Mouse (Mus musculus) limb, embryonic 12.5 days (tissue): ENCODE data around the gene Exosc9. TPM values are rescaled to one million over a fixed set of nuclear protein-coding genes. Genes with fewer than 3 reads are reported as not detected.
"Not testable (repeated sequence)": the region's sequence is repeated elsewhere in the genome, so short reads cannot be mapped to it uniquely, and the experiment has no call there.

ENCODE experiments used
- ATAC-seq: fragments of 200-750 bp; cut with Nextera tagmentation; 2 replicates; pipeline ENCODE4 v1.8.0; 2017; ENCODE audit warnings: low read depth, moderate TSS enrichment; ENCODE audit not compliant: insufficient number of reproducible peaks, insufficient read depth, low FRiP score, low TSS enrichment
- H3K27ac ChIP-seq: fragments of 300-500 bp; sonication (generic); 2 replicates; pipeline ENCODE4 v1.5.1; 2016; ENCODE audit warnings: mild to moderate bottlenecking, moderate library complexity
- H3K27me3 ChIP-seq: fragments of 300-500 bp; sonication (generic); 2 replicates; pipeline ENCODE4 v1.6.1; 2016; ENCODE audit warnings: mild to moderate bottlenecking, moderate library complexity
- H3K36me3 ChIP-seq: fragments of 300-500 bp; sonication (generic); 2 replicates; pipeline ENCODE4 v1.6.1; 2016; ENCODE audit warnings: mild to moderate bottlenecking, moderate library complexity
- H3K4me1 ChIP-seq: fragments of 300-500 bp; sonication (generic); replicated peaks from 2 replicates; pipeline ENCODE4 v1.6.1; 2016
- H3K4me2 ChIP-seq: fragments of 300-500 bp; sonication (generic); 2 replicates; pipeline ENCODE4 v1.6.1; 2016; ENCODE audit warnings: mild to moderate bottlenecking, moderate library complexity
- H3K4me3 ChIP-seq: fragments of 300-500 bp; sonication (generic); replicated peaks from 2 replicates; pipeline ENCODE4 v1.5.1; 2016; ENCODE audit warnings: mild to moderate bottlenecking
- H3K9ac ChIP-seq: fragments of 300-500 bp; sonication (generic); replicated peaks from 2 replicates; pipeline ENCODE4 v1.6.1; 2016; ENCODE audit warnings: mild to moderate bottlenecking, moderate library complexity
- H3K9me3 ChIP-seq: fragments of 300-500 bp; sonication (generic); 2 replicates; pipeline ENCODE4 v1.6.1; 2016; ENCODE audit warnings: mild to moderate bottlenecking, moderate library complexity
- whole genome bisulfite sequencing: fragments of 180-500 bp; shearing (Covaris S2); methylation state at CpG from one replicate; pipeline ENCODE4 v1.1.7; 2016; 5-methylcytosine and 5-hydroxymethylcytosine counted together
- polyA plus RNA-seq: library from polyadenylated mRNA; unstranded; fragments of >200 nt; fragmentation: Nextera tagmentation; extraction: Ambion mirVana; gene quantifications from 2 replicates; pipeline ENCODE4 v1.2.1, GENCODE M21; 2016

Gene Exosc9
- polyA plus RNA-seq, 1 experiment from 2014 or later = 69.9 TPM

DNA sequence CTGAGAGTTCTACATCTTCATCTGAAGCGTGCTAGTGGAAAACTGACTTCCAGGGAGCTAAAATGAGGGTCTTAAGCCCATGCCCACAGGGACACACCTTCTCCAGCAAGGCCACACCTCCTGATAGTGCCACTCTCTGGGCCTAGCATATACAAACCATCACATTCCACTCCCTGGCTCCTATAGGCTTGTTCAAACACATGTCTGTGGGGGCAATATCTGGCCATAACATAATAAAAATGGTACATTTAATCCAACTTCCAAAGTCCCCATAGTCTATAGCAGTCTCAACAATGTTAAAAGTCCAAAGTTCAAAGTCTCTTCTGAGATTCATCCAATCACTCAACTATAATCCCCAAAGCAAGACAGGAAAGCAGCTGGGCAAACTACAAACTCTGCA lies 5.2 kb downstream of the Exosc9 start:
- no peaks in the 10 kb centered on the region for H3K27me3 ChIP-seq
- peaks cover 79% of the 10 kb centered on the region for H3K36me3 ChIP-seq
- H3K27ac ChIP-seq = no peak overlapping the region
- 87% methylated on average over 1 of the region's 1 CpGs for WGBS
- no peak overlapping the region for H3K4me2 ChIP-seq
- ATAC-seq = no peak
- H3K4me1 ChIP-seq = peaks cover 2% of the 10 kb centered on the region; the same call in 1 of the 2 replicates
- H3K4me3 ChIP-seq = no peak overlapping the region
- H3K9me3 ChIP-seq = no peaks in the 10 kb centered on the region
- H3K9ac ChIP-seq = no peak overlapping the region

DNA sequence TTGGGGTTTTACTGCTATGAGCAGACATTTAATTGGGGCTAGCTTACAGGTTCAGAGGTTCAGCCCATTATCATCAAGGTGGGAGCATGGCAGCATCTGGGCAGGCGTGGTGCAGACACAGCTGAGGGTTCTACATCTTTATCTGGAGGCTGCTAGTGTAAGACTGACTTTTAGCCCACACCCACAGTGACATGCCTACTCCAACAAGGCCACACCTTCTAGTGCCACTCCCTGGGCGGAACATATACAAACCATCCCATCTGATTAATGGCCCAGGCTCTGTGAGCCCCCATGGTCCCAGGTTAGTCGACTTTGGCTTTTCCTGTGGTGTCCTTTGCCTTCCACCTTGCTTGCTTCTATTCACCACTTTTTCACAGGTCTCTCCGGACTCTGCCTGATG lies 7.2 kb downstream of the Exosc9 start:
- Histone ChIP-seq H3K9ac (no peak overlapping the region), H3K4me1 (no peaks in the 10 kb centered on the region), H3K4me2 (no peak overlapping the region), H3K9me3 (no peaks in the 10 kb centered on the region), H3K4me3 (no peak overlapping the region), H3K27me3 (no peaks in the 10 kb centered on the region), H3K27ac (no peak overlapping the region), H3K36me3 (peaks cover 90% of the 10 kb centered on the region)
- ATAC-seq = no peak
- WGBS = 84% methylated on average over 4 of the region's 4 CpGs

DNA sequence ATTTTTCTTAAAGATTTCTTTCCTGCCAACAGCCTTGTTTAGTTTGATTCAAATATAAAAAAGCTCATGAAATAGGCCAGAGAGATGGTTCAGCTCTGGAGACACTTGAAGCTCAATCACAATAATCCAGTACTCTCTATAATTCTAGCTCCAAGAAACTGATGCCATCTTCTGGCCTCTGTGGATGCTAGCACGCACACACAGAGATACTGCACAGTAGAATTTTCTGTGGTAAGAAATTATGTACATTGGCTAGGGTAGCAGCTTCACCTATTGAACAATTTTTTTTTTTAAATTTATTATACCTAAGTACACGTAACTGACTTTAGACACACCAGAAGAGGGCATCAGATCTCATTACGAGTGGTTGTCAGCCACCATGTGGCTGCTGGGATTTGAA lies 11.3 kb downstream of the Exosc9 start:
- H3K27ac ChIP-seq = no peak overlapping the region
- 91% methylated on average over 3 of the region's 3 CpGs for WGBS
- H3K4me1 ChIP-seq = no peaks in the 10 kb centered on the region
- H3K9ac ChIP-seq = no peak overlapping the region
- H3K27me3 ChIP-seq = no peaks in the 10 kb centered on the region
- peaks cover 88% of the 10 kb centered on the region for H3K36me3 ChIP-seq
- ATAC-seq = no peak
- H3K4me3 ChIP-seq = no peak overlapping the region
- no peak overlapping the region for H3K4me2 ChIP-seq
- no peaks in the 10 kb centered on the region for H3K9me3 ChIP-seq

DNA sequence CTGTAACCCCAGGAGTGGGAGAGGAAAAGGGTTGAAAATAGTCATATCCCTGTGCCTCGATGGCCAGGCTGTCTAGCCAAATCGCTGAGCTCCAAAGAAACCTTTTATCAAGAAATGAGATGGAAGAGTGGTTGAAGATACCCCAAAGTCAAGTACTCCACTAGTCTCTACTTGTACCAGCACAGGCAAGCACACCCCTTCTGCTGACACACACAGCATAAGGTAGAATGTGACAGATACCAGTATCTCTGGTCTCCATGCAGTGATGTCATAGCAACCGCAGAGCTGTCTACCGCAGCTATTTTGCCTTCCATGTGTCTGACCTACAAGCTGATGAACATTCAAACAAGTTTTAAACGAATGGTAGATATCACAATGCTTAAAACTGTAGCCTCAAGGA lies 17.4 kb downstream of the Exosc9 start:
- peak overlapping the region; percentile 82 for H3K4me2 ChIP-seq
- WGBS = 89% methylated on average over 5 of the region's 5 CpGs
- H3K4me3 ChIP-seq = peak overlapping the region; percentile 79
- H3K9ac ChIP-seq = no peak overlapping the region
- no peaks in the 10 kb centered on the region for H3K9me3 ChIP-seq
- no peak for ATAC-seq
- no peak overlapping the region for H3K27ac ChIP-seq
- H3K4me1 ChIP-seq = peaks cover 17% of the 10 kb centered on the region
- no peaks in the 10 kb centered on the region for H3K27me3 ChIP-seq
- H3K36me3 ChIP-seq = peaks cover 51% of the 10 kb centered on the region

DNA sequence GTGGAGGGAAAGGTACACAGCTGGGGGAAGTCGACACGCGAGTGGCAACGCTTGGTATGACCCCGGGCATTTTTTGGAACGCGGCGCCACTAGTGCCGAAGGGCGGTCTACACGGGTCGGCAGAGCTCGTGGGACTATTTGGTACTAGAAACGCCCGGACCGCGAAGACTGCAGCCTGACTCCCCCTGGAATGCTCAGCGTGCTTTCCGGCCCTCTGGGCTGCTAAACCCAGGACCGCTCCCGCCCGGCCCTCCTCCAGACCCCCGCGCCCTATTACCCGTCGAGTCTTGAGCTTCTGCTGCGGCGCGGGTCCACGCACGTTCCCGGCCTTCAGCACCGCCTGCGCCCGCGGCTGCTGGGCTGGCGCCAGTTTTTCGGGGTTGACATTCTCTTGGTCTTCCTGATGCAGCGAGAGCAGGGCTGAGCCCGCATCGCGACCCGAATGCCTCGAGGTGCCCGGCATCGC lies 19.0 kb downstream of the Exosc9 start:
- Histone ChIP-seq H3K27ac (peak overlapping the region; percentile 91), H3K9me3 (no peaks in the 10 kb centered on the region), H3K27me3 (no peaks in the 10 kb centered on the region), H3K4me3 (peak overlapping the region; percentile 79), H3K4me1 (peaks cover 17% of the 10 kb centered on the region), H3K4me2 (peak overlapping the region; percentile 82), H3K36me3 (peaks cover 37% of the 10 kb centered on the region), H3K9ac (peak overlapping the region; percentile 87)
- under 1% methylated on average over 46 of the region's 46 CpGs for WGBS
- ATAC-seq = peak; percentile 57

DNA sequence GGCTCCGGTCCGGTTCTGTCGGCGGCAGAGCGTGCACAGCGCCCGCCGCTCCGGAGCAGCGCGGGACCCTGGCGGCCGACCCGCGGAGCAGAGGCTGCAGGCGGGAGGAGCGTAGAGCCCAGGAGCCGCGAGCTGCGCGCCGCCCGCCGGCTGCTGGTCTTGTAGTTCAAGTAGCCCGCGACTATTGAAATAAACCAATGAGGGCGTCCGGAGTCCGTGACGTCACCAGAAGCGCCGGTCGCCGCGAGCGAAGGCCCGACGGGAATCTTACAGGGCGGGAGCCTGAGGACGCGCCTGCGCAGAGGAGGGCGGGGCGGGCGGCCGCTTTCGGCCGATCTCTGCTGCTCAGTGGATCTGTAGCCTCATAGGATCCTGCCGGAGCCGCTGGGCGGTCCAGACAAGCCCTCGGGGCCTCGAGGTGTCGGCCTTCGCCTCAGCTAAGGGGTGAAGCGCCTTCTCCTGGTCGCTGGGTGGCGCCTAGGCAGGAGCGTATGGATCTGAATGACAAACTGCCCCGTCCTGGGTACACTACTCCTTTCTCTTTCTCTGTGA lies 19.5 kb downstream of the Exosc9 start, which contains the start of gene Ccna2:
Gene Ccna2, minus strand, starts transcription at position 324 of the 552 bp plus-strand sequence.
- Histone ChIP-seq H3K27me3 (no peaks in the 10 kb centered on the region), H3K27ac (peak within 1 kb of the TSS; percentile 91), H3K9me3 (no peaks in the 10 kb centered on the region), H3K9ac (peak within 1 kb of the TSS; percentile 87), H3K36me3 (peaks cover 32% of the 10 kb centered on the region), H3K4me1 (peaks cover 17% of the 10 kb centered on the region), H3K4me2 (peak within 1 kb of the TSS; percentile 82), H3K4me3 (peak within 1 kb of the TSS; percentile 79)
- peak; percentile 99 for ATAC-seq
- under 1% methylated on average over 60 of the region's 60 CpGs for WGBS

DNA sequence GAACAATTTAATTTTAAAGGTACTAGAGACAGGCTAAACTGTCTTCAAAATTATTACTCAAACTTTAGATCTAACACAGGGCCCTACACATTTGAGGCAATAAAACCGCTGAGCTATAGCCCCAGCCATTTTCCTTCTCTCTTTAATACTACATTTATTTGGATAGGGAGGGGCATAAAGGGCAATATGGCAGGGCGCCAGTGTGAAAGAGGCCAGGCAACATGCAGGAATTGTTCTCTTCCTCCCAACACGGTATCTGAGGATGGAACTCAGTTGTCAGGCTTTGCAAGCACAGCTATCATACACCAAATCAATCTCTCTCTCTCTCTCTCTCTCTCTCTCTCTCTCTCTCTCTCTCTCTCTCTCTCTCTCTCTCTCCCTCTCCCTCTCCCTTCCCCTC lies 46.4 kb downstream of the Exosc9 start:
- Histone ChIP-seq H3K27me3 (no peaks in the 10 kb centered on the region), H3K4me2 (no peak overlapping the region), H3K27ac (no peak overlapping the region), H3K9ac (no peak overlapping the region), H3K36me3 (no peaks in the 10 kb centered on the region; the same call in 1 of the 2 replicates), H3K9me3 (no peaks in the 10 kb centered on the region), H3K4me3 (no peak overlapping the region), H3K4me1 (no peaks in the 10 kb centered on the region)
- 66% methylated on average over 3 of the region's 3 CpGs for WGBS
- ATAC-seq = no peak

DNA sequence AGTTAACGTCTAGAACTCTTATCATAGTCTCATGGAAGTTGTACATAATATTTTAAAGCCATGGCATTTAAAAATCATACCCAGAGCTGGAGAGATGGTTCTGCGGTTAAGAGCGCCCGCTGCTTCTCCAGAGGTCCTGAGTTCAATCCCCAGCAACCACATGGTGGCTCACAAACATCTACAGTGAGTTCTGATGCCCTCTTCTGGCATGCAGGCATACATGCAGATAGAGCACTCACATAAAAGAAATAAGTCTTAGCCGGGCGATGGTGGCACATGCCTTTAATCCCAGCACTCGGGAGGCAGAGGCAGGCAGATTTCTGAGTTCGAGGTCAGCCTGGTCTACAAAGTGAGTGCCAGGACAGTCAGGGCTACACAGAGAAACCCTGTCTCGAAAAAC lies 47.4 kb downstream of the Exosc9 start:
- not testable (repeated sequence) for H3K4me3 ChIP-seq, H3K4me2 ChIP-seq, H3K9ac ChIP-seq, H3K36me3 ChIP-seq, H3K27ac ChIP-seq, H3K9me3 ChIP-seq, H3K27me3 ChIP-seq, ATAC-seq, H3K4me1 ChIP-seq
- WGBS = 89% methylated on average over 9 of the region's 9 CpGs

DNA sequence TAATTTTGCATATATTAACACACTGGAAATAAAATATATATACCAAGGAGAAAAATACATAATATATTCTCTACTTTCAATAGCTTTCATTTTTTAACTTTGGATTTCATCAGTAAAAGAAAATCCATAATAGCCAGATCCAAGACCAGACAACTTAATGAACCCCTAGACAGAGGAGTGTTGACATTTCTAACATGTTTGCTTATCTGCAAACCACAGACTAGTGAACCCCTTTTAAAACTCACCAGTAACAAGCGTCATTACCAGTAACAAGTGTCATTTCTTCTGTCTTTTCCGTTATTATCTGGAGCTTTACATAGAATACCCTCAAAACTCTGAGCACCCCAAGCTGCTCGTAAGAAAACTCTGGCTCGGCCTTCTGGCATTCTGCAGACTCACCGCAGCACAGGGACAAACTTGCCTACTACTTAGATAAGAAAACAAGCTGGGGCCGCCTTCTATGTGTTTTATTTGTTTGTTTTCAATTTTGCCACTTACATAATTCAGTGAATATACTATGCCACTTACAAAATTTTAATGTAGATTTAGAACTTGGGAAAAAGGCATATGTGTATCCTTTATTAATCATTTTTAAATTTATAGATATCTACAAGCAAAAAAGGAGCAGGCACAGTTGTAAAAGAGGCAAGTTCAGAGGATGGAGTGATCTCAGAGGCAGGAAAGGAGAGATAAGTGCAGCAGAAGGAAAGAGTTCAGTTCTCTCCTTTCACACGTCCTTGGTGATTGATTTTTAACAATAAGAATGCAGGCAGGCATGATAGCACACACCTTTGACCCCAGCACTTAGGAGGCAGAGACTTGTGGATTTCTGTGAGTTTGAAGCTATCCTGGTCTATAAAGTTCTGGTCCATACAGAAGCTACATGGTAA lies 53.7 kb downstream of the Exosc9 start:
- ATAC-seq = no peak
- WGBS = 82% methylated on average over 7 of the region's 7 CpGs
- Histone ChIP-seq H3K27ac (no peak overlapping the region), H3K4me2 (no peak overlapping the region), H3K27me3 (no peaks in the 10 kb centered on the region), H3K36me3 (no peaks in the 10 kb centered on the region; the same call in 1 of the 2 replicates), H3K4me1 (no peaks in the 10 kb centered on the region), H3K4me3 (no peak overlapping the region), H3K9me3 (no peaks in the 10 kb centered on the region), H3K9ac (no peak overlapping the region)

DNA sequence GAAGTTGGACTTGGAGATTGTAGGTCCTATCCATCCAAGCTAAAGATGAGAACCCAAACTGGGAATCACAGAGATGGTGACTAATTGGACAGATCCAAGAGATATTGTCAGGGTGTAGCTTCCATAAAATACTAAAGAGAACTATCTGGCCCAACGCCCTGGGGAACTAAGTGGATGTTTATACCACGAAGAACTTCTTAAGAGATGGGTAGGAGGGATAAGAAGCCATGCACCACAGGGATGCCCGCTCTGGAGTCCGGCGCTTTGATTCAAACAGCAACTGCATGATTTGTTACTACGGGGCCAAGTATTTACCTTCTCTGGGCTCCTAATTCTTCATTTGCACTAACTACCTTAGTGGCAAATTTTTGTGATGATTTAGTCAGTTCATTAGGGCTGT lies 60.3 kb downstream of the Exosc9 start:
- WGBS = 6% methylated on average over 6 of the region's 6 CpGs
- H3K27ac ChIP-seq = 0 out of 2 replicates have a peak overlapping the region, but pooled peaks have one; percentile 53
- H3K36me3 ChIP-seq = no peaks in the 10 kb centered on the region
- H3K9me3 ChIP-seq = no peaks in the 10 kb centered on the region
- peaks cover 8% of the 10 kb centered on the region for H3K4me1 ChIP-seq
- no peak for ATAC-seq
- H3K27me3 ChIP-seq = no peaks in the 10 kb centered on the region
- peak overlapping the region; percentile 75 for H3K9ac ChIP-seq
- H3K4me2 ChIP-seq = peak overlapping the region; percentile 65
- peak overlapping the region; percentile 66 for H3K4me3 ChIP-seq

DNA sequence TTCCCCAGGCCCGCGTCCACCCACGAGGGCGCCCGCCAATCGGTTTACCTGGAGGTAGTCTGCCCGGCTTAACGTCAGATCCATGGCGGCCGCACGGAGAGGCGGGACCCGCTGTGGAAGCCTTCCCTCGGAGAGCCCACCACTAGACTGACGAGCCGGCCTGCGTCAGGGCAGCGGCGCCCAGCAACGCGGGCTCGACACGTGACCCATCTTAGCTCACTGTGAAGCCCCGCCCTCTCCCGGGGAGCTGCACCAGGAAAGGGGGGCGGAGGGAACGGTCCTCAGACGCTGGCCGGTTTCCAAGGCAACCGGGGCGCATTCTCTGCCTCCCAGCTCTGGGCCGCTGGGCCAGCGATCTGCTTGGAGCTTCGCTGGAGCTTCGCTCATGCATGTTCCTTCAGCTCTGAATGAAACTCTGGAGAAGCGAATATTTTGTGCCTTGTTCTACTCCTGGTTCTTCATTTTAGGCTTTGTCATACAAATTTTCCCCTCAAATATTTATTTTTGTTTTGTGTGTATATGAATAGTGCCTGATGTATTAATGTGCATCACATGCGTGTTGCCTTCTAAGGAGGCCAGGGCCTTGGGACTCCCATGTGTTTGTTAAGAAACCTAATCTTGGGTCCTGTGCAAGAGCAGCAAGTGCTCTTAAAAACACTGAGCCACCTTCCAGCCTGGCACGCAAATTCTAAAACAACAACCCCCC lies 60.9 kb downstream of the Exosc9 start, which contains the start of gene Bbs7:
Gene Bbs7, minus strand, starts transcription at position 276 of the 706 bp plus-strand sequence.
- no peaks in the 10 kb centered on the region for H3K27me3 ChIP-seq
- no peaks in the 10 kb centered on the region for H3K9me3 ChIP-seq
- H3K4me3 ChIP-seq = peak within 1 kb of the TSS; percentile 66
- WGBS = 3% methylated on average over 37 of the region's 38 CpGs
- H3K36me3 ChIP-seq = no peaks in the 10 kb centered on the region
- peak within 1 kb of the TSS; percentile 65 for H3K4me2 ChIP-seq
- 0 out of 2 replicates have a peak within 1 kb of the TSS, but pooled peaks have one; percentile 53 for H3K27ac ChIP-seq
- peak within 1 kb of the TSS; percentile 75 for H3K9ac ChIP-seq
- H3K4me1 ChIP-seq = peaks cover 8% of the 10 kb centered on the region
- peak; percentile 100 for ATAC-seq
